Mouse (Mus musculus) intestine, postnatal 0 days (tissue): ENCODE data around the gene Gm18336. TPM values are rescaled to one million over a fixed set of nuclear protein-coding genes. Genes with fewer than 3 reads are reported as not detected.
"Not testable (repeated sequence)": the region's sequence is repeated elsewhere in the genome, so short reads cannot be mapped to it uniquely, and the experiment has no call there.

Experiments used
- ATAC-seq: fragments of 200-750 bp; cut with Nextera tagmentation; 2 replicates; pipeline ENCODE4 v1.8.0; 2017; ENCODE audit warnings: mild to moderate bottlenecking, moderate TSS enrichment, moderate library complexity
- H3K27ac ChIP-seq: fragments of 300-500 bp; sonication (generic); 2 replicates; pipeline ENCODE4 v1.5.1; 2014; ENCODE audit warnings: mild to moderate bottlenecking, low read depth, low read length, moderate library complexity
- H3K27me3 ChIP-seq: fragments of 300-500 bp; sonication (generic); replicated peaks from 2 replicates; pipeline ENCODE4 v1.6.1; 2014; ENCODE audit warnings: low read length, mixed read lengths; ENCODE audit not compliant: control insufficient read depth, insufficient read depth
- H3K36me3 ChIP-seq: fragments of 300-500 bp; sonication (generic); 2 replicates; pipeline ENCODE4 v1.6.1; 2014; ENCODE audit warnings: mild to moderate bottlenecking, moderate library complexity; ENCODE audit not compliant: control insufficient read depth, insufficient read depth
- H3K4me1 ChIP-seq: fragments of 300-500 bp; sonication (generic); replicated peaks from 2 replicates; pipeline ENCODE4 v1.6.1; 2014; ENCODE audit warnings: antibody characterized with exemption, low read length, mixed read lengths; ENCODE audit not compliant: control insufficient read depth, insufficient read depth
- H3K4me2 ChIP-seq: fragments of 300-500 bp; sonication (generic); replicated peaks from 2 replicates; pipeline ENCODE4 v1.6.1; 2014; ENCODE audit warnings: low read depth, mild to moderate bottlenecking, moderate library complexity
- H3K4me3 ChIP-seq: fragments of 300-500 bp; sonication (generic); 2 replicates; pipeline ENCODE4 v1.5.1; 2014; ENCODE audit warnings: low read depth, low read length
- H3K9ac ChIP-seq: fragments of 300-500 bp; sonication (generic); 2 replicates; pipeline ENCODE4 v1.6.1; 2014; ENCODE audit warnings: mild to moderate bottlenecking, low read depth, low read length
- H3K9me3 ChIP-seq: fragments of 300-500 bp; sonication (generic); 2 replicates; pipeline ENCODE4 v1.6.1; 2016; ENCODE audit warnings: mixed run types; ENCODE audit not compliant: control insufficient read depth
- CTCF ChIP-seq: sonication (generic); IDR thresholded peaks from 2 replicates; pipeline ENCODE4 v1.5.1; 2016; ENCODE audit warnings: low read depth, mild to moderate bottlenecking, control low read depth, antibody characterized with exemption, moderate library complexity
- WGBS: fragments of 180-500 bp; shearing (Covaris S2); extraction: QIAGEN DNeasy Blood & Tissue Kit; methylation state at CpG from one replicate; pipeline ENCODE4 v1.1.7; 2014; 5-methylcytosine and 5-hydroxymethylcytosine counted together
- polyA plus RNA-seq: library from polyadenylated mRNA; unstranded; fragments of >200 nt; fragmentation: Nextera tagmentation; extraction: Ambion mirVana; gene quantifications from 2 replicates; pipeline ENCODE4 v1.2.1, GENCODE M21; 2015

Gene Gm18336
- not detected in 2 replicates for polyA plus RNA-seq

DNA sequence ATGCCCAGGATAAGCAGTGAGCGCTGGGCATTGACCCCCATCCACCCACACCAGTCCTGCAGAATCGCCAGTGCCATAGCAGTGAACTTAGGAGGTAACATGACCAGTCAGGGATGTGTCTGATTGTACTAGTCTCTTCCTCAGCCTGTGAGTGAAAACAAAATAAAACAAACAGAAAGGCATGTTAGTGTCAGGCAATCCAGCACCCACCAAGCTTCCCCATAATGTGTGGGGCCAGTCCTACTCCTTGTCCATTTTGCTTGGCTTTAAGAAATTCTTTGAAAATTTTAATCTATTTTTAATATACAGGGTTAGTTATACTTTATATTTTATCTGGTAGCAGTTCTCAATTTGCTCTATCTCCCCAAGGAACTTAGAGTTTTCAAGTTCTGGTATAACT lies at the start of gene Gm18336:
Gene Gm18336, minus strand, starts transcription at position 101 of the 400 bp plus-strand sequence.
- 92% methylated on average over 1 of the region's 2 CpGs for WGBS
- H3K9ac ChIP-seq, H3K4me1 ChIP-seq, H3K4me3 ChIP-seq, H3K9me3 ChIP-seq, ATAC-seq, H3K36me3 ChIP-seq, H3K4me2 ChIP-seq, H3K27me3 ChIP-seq, H3K27ac ChIP-seq: not testable (repeated sequence)

DNA sequence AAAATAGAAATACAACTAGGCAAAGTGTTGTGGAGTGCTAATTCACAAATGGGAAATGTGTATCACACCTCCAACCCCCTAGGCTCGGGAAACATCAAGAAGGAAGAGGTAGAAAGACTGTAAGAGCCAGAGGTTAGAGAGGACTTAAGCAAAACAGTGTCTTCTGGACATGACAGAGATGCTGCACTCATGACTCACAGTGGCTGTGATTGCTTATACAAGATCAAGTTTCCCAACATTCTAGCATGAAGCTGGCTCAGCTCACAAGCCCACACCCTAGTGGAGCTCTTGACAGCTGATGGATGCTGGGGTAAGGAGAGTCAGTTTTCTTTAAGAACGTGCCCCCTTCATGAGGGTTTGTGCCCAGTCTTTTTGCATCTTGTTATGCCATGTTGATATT lies 42.9 kb upstream of the Gm18336 start:
- Histone ChIP-seq H3K4me1 (no peaks in the 10 kb centered on the region), H3K27ac (no peak overlapping the region), H3K4me2 (no peak overlapping the region), H3K36me3 (no peaks in the 10 kb centered on the region), H3K9ac (no peak overlapping the region), H3K9me3 (no peaks in the 10 kb centered on the region), H3K27me3 (no peaks in the 10 kb centered on the region), H3K4me3 (no peak overlapping the region)
- no peak for TF ChIP-seq CTCF
- no peak for ATAC-seq
- WGBS: 67% methylated on average over 2 of the region's 2 CpGs

DNA sequence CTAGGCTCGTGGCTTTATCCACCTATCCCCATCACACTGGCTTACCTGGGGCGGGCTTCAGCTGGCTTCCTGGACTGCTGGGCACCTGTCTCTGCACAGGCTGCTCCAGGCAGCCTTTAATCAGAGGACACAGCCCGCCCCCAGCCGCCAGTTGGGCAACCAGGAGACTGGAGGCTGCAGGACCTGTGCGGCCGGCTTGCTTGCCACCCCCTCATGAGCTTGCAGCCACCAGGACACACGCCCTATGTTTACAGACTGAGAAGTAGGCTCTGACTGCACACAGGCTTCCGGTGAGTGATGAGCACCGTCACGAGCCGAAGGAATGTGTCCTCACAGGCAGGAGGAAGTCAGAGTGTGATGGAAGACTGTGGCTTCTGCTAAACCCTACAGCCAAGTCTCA lies 36.7 kb upstream of the Gm18336 start, which contains the start of gene Trex2:
Gene Trex2, minus strand, starts transcription at position 93 of the 400 bp plus-strand sequence.
- 54% methylated on average over 11 of the region's 11 CpGs for WGBS
- Histone ChIP-seq H3K27ac (no peak within 1 kb of the TSS), H3K9ac (no peak within 1 kb of the TSS), H3K36me3 (no peaks in the 10 kb centered on the region), H3K4me2 (no peak within 1 kb of the TSS), H3K9me3 (no peaks in the 10 kb centered on the region), H3K27me3 (no peaks in the 10 kb centered on the region), H3K4me3 (no peak within 1 kb of the TSS), H3K4me1 (no peaks in the 10 kb centered on the region)
- no peak for ATAC-seq
- no peak for TF ChIP-seq CTCF

DNA sequence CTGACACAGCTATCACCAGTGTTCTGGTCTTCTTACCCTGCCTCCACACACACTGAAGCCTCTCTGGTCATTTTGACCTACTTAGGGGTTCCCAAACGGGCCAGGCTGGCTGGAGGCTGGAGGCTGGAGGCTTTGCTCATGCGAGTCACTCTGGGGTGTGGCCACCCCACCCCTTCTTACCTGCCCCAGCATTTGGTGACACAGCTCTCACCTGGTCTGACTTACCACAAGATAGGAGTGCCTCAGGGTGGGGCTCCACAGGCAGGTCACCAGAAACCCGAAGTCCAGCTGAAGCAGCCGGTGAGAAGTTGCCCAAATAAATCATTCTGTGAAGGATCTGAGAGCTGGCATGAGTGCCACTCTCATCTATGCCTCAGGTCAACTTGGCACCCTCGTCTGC lies 34.3 kb upstream of the Gm18336 start:
- ATAC-seq: no peak
- WGBS: 55% methylated on average over 5 of the region's 5 CpGs
- H3K4me1 ChIP-seq: no peaks in the 10 kb centered on the region
- no peak overlapping the region for H3K4me3 ChIP-seq
- H3K9me3 ChIP-seq: no peaks in the 10 kb centered on the region
- H3K36me3 ChIP-seq: no peaks in the 10 kb centered on the region
- H3K27me3 ChIP-seq: no peaks in the 10 kb centered on the region
- no peak overlapping the region for H3K9ac ChIP-seq
- no peak overlapping the region for H3K27ac ChIP-seq
- H3K4me2 ChIP-seq: no peak overlapping the region
- TF ChIP-seq CTCF: no peak

DNA sequence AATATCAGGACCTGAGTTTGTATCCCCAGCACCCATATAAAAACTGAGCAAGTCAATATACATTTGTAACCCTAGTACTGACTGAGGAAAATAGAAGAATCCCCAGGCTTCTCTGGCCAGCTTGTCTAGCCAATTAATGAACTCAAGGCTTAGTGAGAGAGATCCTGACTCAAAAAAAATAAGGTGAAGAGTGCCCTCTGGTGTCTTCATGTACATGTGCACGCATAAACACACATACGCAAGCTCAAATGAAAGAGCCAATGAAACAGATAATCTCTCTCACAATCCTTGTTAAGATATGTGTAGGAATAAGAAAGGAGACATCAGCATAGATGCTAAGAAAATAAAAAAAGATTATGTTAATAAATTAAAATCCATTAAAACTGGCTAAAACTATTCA lies 31.5 kb upstream of the Gm18336 start:
- H3K27me3 ChIP-seq: no peaks in the 10 kb centered on the region
- no peak overlapping the region for H3K9ac ChIP-seq
- no peak overlapping the region for H3K4me3 ChIP-seq
- H3K27ac ChIP-seq: no peak overlapping the region
- no peaks in the 10 kb centered on the region for H3K4me1 ChIP-seq
- TF ChIP-seq CTCF: peak; percentile 57
- H3K36me3 ChIP-seq: no peaks in the 10 kb centered on the region
- H3K9me3 ChIP-seq: no peaks in the 10 kb centered on the region
- WGBS: 84% methylated on average over 2 of the region's 2 CpGs
- no peak for ATAC-seq
- H3K4me2 ChIP-seq: no peak overlapping the region

DNA sequence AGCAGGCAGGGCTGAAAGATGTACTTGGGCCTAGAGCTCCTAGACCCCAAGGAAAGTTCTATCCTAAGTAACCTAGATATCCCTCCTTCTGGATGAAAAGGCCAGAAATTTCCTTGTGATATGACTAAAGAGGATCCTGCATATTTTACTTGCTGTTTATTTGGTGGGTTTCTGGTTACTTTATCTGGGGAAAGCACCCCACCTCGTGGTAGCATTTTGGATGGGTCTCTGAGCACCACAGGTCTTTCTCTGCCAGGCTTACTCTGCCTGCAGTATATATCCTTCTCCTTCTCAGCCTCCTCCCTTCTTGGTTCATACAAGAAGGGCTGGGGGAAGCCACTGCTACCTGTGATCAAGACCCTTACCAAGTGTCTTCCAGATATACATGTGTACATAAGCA lies 14.2 kb upstream of the Gm18336 start:
- H3K4me2 ChIP-seq: no peak overlapping the region
- H3K9ac ChIP-seq: no peak overlapping the region
- no peaks in the 10 kb centered on the region for H3K4me1 ChIP-seq
- TF ChIP-seq CTCF: no peak
- H3K27me3 ChIP-seq: no peaks in the 10 kb centered on the region
- H3K27ac ChIP-seq: no peak overlapping the region
- no peak overlapping the region for H3K4me3 ChIP-seq
- WGBS: 19% methylated on average over 1 of the region's 1 CpGs
- no peaks in the 10 kb centered on the region for H3K9me3 ChIP-seq
- no peak for ATAC-seq
- no peaks in the 10 kb centered on the region for H3K36me3 ChIP-seq

DNA sequence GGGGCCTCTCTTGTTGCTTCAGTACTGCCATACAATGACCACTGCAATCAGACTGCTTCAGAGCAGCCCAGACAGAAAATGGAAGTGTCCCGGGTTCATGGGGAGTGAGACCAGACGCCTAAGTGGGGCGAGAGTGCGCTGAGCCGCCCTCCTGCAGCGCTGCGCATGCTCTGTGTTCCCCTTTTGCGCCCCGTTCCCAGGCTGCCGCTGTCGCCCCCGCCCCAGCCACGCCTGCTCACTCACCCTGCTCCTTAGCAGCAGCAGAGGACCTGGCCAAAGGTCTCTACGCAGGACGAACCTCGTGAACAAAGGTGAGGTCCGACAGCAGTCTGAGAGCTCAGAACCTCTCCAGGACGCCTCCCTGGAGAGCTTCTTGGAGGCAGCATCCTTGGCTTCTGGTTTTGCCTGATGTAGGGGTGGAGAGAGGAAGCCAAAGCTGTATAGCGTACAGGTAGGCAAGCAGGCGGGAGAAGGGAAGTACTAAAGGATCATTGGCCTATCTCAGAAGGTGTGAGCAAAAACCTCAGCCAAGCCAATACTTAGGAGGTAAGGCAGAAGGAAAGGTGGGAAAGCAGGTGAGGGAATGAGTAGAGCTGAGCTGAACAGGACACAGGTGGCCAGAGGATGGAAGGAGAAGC lies 12.5 kb upstream of the Gm18336 start, which contains the start of gene Zfp92:
Gene Zfp92, plus strand, starts transcription at position 217 of the 638 bp plus-strand sequence.
- no peak within 1 kb of the TSS for H3K9ac ChIP-seq
- no peaks in the 10 kb centered on the region for H3K4me1 ChIP-seq
- H3K27me3 ChIP-seq: no peaks in the 10 kb centered on the region
- WGBS: 26% methylated on average over 20 of the region's 20 CpGs
- H3K36me3 ChIP-seq: no peaks in the 10 kb centered on the region
- no peak for TF ChIP-seq CTCF
- no peak within 1 kb of the TSS for H3K4me3 ChIP-seq
- no peak within 1 kb of the TSS for H3K27ac ChIP-seq
- ATAC-seq: peak; percentile 38; the same call in 1 of the 2 replicates
- no peaks in the 10 kb centered on the region for H3K9me3 ChIP-seq
- H3K4me2 ChIP-seq: peak within 1 kb of the TSS; percentile 62
